ENCODE assay signal across 17 mouse cellular contexts in the genomic region with DNA sequence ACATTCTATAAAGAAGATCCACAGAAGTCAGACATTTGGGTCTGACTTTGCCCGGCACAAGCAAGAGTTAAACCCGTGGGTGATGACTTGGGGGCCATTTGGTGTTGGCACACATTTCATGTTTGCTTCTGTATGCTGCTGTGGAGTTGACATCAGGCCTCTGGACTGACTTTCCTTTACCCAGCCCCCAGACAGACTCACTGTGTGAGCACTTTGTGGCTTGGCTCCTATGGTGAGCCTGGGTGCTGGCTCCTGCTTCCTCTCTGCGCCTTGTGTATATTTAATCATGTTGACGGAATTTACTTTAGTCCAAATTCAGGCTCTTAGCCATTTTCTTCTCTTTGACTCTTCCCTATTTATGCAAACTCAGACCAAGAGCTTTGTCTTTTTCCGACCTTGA.
A peak's percentile ranks its signal among the peaks of the same experiment; 100 is the strongest.
DNase-seq lines count a peak whose midpoint lies in the region; ATAC-seq and TF ChIP-seq lines count a peak whose summit lies in the region.
"Had no signal": no experiment of that assay in that cellular context is flagged by ENCODE, and none has a peak within 500 bp of the region (broad histone marks: within the 10 kb centered on the region; RNA-seq: fewer than 3 reads in every experiment).

No protein-coding gene starts in this region.

- 79% methylated on average over 5 of the region's 5 CpGs for WGBS in heart, embryonic 11.5 days (ENCODE audit: insufficient replicate concordance)
- 55% methylated on average over 5 of the region's 5 CpGs for WGBS in intestine, embryonic 15.5 days
- WGBS in stomach, postnatal 0 days = 23% methylated on average over 5 of the region's 5 CpGs
- 87% methylated on average over 5 of the region's 5 CpGs for WGBS in hindbrain, embryonic 13.5 days

- no peaks in the 10 kb centered on the region for H3K9me3 ChIP-seq in heart, embryonic 11.5 days (replicated peaks; ENCODE audit: control insufficient read depth, low read length)
- no peaks in the 10 kb centered on the region for H3K9me3 ChIP-seq in intestine, embryonic 15.5 days
- H3K9me3 ChIP-seq in stomach, postnatal 0 days (ENCODE audit: control insufficient read depth, low read length) = no peaks in the 10 kb centered on the region
- H3K9me3 ChIP-seq in hindbrain, embryonic 13.5 days = no peaks in the 10 kb centered on the region
- H3K9me3 ChIP-seq: forebrain, embryonic 12.5 days; limb, embryonic 15.5 days; midbrain, embryonic 12.5 days had no signal

- no peak overlapping the region for H3K4me3 ChIP-seq in heart, embryonic 11.5 days (ENCODE audit: low read depth, low read length)
- H3K4me3 ChIP-seq in intestine, embryonic 15.5 days (replicated peaks) = no peak overlapping the region
- no peak overlapping the region for H3K4me3 ChIP-seq in stomach, postnatal 0 days (ENCODE audit: low read depth, low read length)
- no peak overlapping the region for H3K4me3 ChIP-seq in hindbrain, embryonic 13.5 days
- H3K4me3 ChIP-seq: forebrain, embryonic 12.5 days; gastrocnemius, adult 2 months; left cerebral cortex, adult 2 months; limb, embryonic 15.5 days; midbrain, embryonic 12.5 days had no signal

- no peak for TF ChIP-seq EP300 in stomach, postnatal 0 days (optimal IDR thresholded peaks at IDR 0.05)

- no peak overlapping the region for H3K4me2 ChIP-seq in heart, embryonic 11.5 days
- H3K4me2 ChIP-seq in intestine, embryonic 15.5 days (replicated peaks) = no peak overlapping the region
- no peak overlapping the region for H3K4me2 ChIP-seq in stomach, postnatal 0 days (replicated peaks; ENCODE audit: low read depth)
- no peak overlapping the region for H3K4me2 ChIP-seq in hindbrain, embryonic 13.5 days
- H3K4me2 ChIP-seq: forebrain, embryonic 12.5 days; limb, embryonic 15.5 days; midbrain, embryonic 12.5 days had no signal

- TF ChIP-seq CTCF in stomach, postnatal 0 days (IDR thresholded peaks at IDR 0.05; ENCODE audit: low read depth) = no peak

- H3K36me3 ChIP-seq in heart, embryonic 11.5 days (ENCODE audit: control insufficient read depth, insufficient read depth, low read length) = no peaks in the 10 kb centered on the region
- H3K36me3 ChIP-seq in intestine, embryonic 15.5 days = no peaks in the 10 kb centered on the region
- no peaks in the 10 kb centered on the region for H3K36me3 ChIP-seq in stomach, postnatal 0 days (ENCODE audit: control insufficient read depth, insufficient read depth, low read length)
- H3K36me3 ChIP-seq in hindbrain, embryonic 13.5 days = no peaks in the 10 kb centered on the region
- H3K36me3 ChIP-seq: forebrain, embryonic 12.5 days; limb, embryonic 15.5 days; midbrain, embryonic 12.5 days had no signal

- H3K9ac ChIP-seq in heart, embryonic 11.5 days (ENCODE audit: low read depth, low read length) = no peak overlapping the region
- no peak overlapping the region for H3K9ac ChIP-seq in intestine, embryonic 15.5 days
- no peak overlapping the region for H3K9ac ChIP-seq in stomach, postnatal 0 days (ENCODE audit: low read length)
- no peak overlapping the region for H3K9ac ChIP-seq in hindbrain, embryonic 13.5 days
- H3K9ac ChIP-seq: forebrain, embryonic 12.5 days; limb, embryonic 15.5 days; midbrain, embryonic 12.5 days had no signal

- ATAC-seq in heart, embryonic 11.5 days (replicated peaks; ENCODE audit: insufficient number of reproducible peaks, low FRiP score, low TSS enrichment) = no peak
- ATAC-seq in intestine, embryonic 15.5 days = peak; percentile 72
- ATAC-seq in stomach, postnatal 0 days (ENCODE audit: low FRiP score, low TSS enrichment) = peak; percentile 47; the same call in 1 of the 2 replicates
- ATAC-seq in hindbrain, embryonic 13.5 days (ENCODE audit: low FRiP score) = no peak

- H3K27ac ChIP-seq in heart, embryonic 11.5 days (ENCODE audit: low read depth, low read length) = no peak overlapping the region
- 0 out of 2 replicates have a peak overlapping the region, but pooled peaks have one; percentile 55 for H3K27ac ChIP-seq in intestine, embryonic 15.5 days
- peak overlapping the region; percentile 63 for H3K27ac ChIP-seq in stomach, postnatal 0 days (replicated peaks)
- H3K27ac ChIP-seq in hindbrain, embryonic 13.5 days = no peak overlapping the region
- H3K27ac ChIP-seq: forebrain, embryonic 12.5 days; gastrocnemius, adult 2 months; left cerebral cortex, adult 2 months; limb, embryonic 15.5 days; midbrain, embryonic 12.5 days had no signal

- H3K4me1 ChIP-seq in heart, embryonic 11.5 days (ENCODE audit: control insufficient read depth, insufficient read depth, low read length) = peaks cover 4% of the 10 kb centered on the region; the same call in 1 of the 2 replicates
- peaks cover 5% of the 10 kb centered on the region for H3K4me1 ChIP-seq in intestine, embryonic 15.5 days (replicated peaks)
- no peaks in the 10 kb centered on the region for H3K4me1 ChIP-seq in stomach, postnatal 0 days (replicated peaks; ENCODE audit: control insufficient read depth, insufficient read depth)
- H3K4me1 ChIP-seq in hindbrain, embryonic 13.5 days (replicated peaks) = 0 out of 2 replicates have a peak, but pooled peaks cover 2% of the 10 kb centered on the region
- H3K4me1 ChIP-seq: midbrain, embryonic 12.5 days had no signal

- H3K27me3 ChIP-seq in heart, embryonic 11.5 days (ENCODE audit: control insufficient read depth, insufficient read depth, low read length) = no peaks in the 10 kb centered on the region
- H3K27me3 ChIP-seq in intestine, embryonic 15.5 days (replicated peaks) = no peaks in the 10 kb centered on the region
- no peaks in the 10 kb centered on the region for H3K27me3 ChIP-seq in stomach, postnatal 0 days (ENCODE audit: control insufficient read depth, insufficient read depth, low read length)
- H3K27me3 ChIP-seq in hindbrain, embryonic 13.5 days = no peaks in the 10 kb centered on the region
- H3K27me3 ChIP-seq: forebrain, embryonic 12.5 days; limb, embryonic 15.5 days; midbrain, embryonic 12.5 days had no signal

- DNase-seq in heart, adult 18-20 months = peak; percentile 20 to 34
- DNase-seq in lung, postnatal 14 days = peak; percentile 10
- DNase-seq in lung, adult 18-20 months = no peak
- DNase-seq in stomach, postnatal 0 days (ENCODE audit: low spot score) = no peak
- DNase-seq in cerebellum, adult 11-12 months = no peak
- DNase-seq: B cell, adult 2 months; cerebellum, adult 2 months; embryo, embryonic 11 days; gastrocnemius, adult 2 months; kidney, postnatal 36 days had no signal

Comparison
In these comparisons a context has a peak if more than half of its experiments do, and no peak if none do; other contexts are left out.
1. DNase-seq: peak in heart, adult 18-20 months (2 of 2) and lung, postnatal 14 days (single experiment); none in lung, adult 18-20 months (0 of 2), stomach, postnatal 0 days (single experiment) and cerebellum, adult 11-12 months (single experiment).
2. ATAC-seq: peak in intestine, embryonic 15.5 days (single experiment) and stomach, postnatal 0 days (single experiment); none in heart, embryonic 11.5 days (single experiment) and hindbrain, embryonic 13.5 days (single experiment).
3. H3K27ac ChIP-seq: peak in intestine, embryonic 15.5 days (single experiment) and stomach, postnatal 0 days (single experiment); none in heart, embryonic 11.5 days (single experiment) and hindbrain, embryonic 13.5 days (single experiment).